In genomic region chr11:77491123-77491501, GRCm38 (mm10) we compare ENCODE assay signal across 7 mouse cellular contexts. TPM values are rescaled to one million over a fixed set of nuclear protein-coding genes. Genes with fewer than 3 reads are reported as not detected.
DNase-seq lines count a peak whose midpoint lies in the region; ATAC-seq lines count a peak whose summit lies in the region.

No protein-coding gene starts in this region.

- peak overlapping the region; percentile 98 for H3K4me3 ChIP-seq in intestine, embryonic 16.5 days (ENCODE audit: low read length)
- H3K4me3 ChIP-seq in limb, embryonic 11.5 days (ENCODE audit: low read depth, low read length) = peak overlapping the region; percentile 88
- H3K4me3 ChIP-seq in midbrain, embryonic 13.5 days (replicated peaks) = peak overlapping the region; percentile 97

- peak overlapping the region; percentile 64 for H3K9ac ChIP-seq in intestine, embryonic 16.5 days (ENCODE audit: low read depth, low read length)
- H3K9ac ChIP-seq in limb, embryonic 11.5 days (ENCODE audit: low read length) = no peak overlapping the region
- H3K9ac ChIP-seq in midbrain, embryonic 13.5 days (replicated peaks) = peak overlapping the region; percentile 97; the same call in 1 of the 2 replicates

- ATAC-seq in intestine, embryonic 16.5 days = peak; percentile 60
- ATAC-seq in limb, embryonic 11.5 days (ENCODE audit: insufficient number of reproducible peaks, low FRiP score, low TSS enrichment, low read depth) = peak; percentile 74
- peak; percentile 71 for ATAC-seq in midbrain, embryonic 13.5 days

- H3K27me3 ChIP-seq in intestine, embryonic 16.5 days (replicated peaks; ENCODE audit: control insufficient read depth, insufficient read depth, low read length) = no peaks in the 10 kb centered on the region
- H3K27me3 ChIP-seq in limb, embryonic 11.5 days (ENCODE audit: control insufficient read depth, insufficient read depth, low read length) = no peaks in the 10 kb centered on the region
- no peaks in the 10 kb centered on the region for H3K27me3 ChIP-seq in midbrain, embryonic 13.5 days

- no peaks in the 10 kb centered on the region for H3K36me3 ChIP-seq in intestine, embryonic 16.5 days (ENCODE audit: control insufficient read depth, insufficient read depth, low read length)
- H3K36me3 ChIP-seq in limb, embryonic 11.5 days (ENCODE audit: control insufficient read depth, insufficient read depth, low read length) = no peaks in the 10 kb centered on the region
- H3K36me3 ChIP-seq in midbrain, embryonic 13.5 days = no peaks in the 10 kb centered on the region

- H3K4me1 ChIP-seq in intestine, embryonic 16.5 days (ENCODE audit: control insufficient read depth, insufficient read depth, low read length) = peaks cover 59% of the 10 kb centered on the region
- H3K4me1 ChIP-seq in limb, embryonic 11.5 days (ENCODE audit: control insufficient read depth, insufficient read depth, low read length) = peaks cover 46% of the 10 kb centered on the region
- H3K4me1 ChIP-seq in midbrain, embryonic 13.5 days (replicated peaks) = peaks cover 79% of the 10 kb centered on the region

- H3K27ac ChIP-seq in intestine, embryonic 16.5 days (ENCODE audit: low read length) = peak overlapping the region; percentile 92
- peak overlapping the region; percentile 89 for H3K27ac ChIP-seq in limb, embryonic 11.5 days (replicated peaks; ENCODE audit: low read depth, low read length)
- H3K27ac ChIP-seq in midbrain, embryonic 13.5 days = peak overlapping the region; percentile 89

- peak; percentile 87 to 92 for DNase-seq in adrenal gland, adult 18-20 months (ENCODE audit: low spot score in 2 of 2)
- DNase-seq in embryo, embryonic 9.5 days (ENCODE audit: extremely low spot score) = peak; percentile 98
- DNase-seq in gastrocnemius, postnatal 4 days (ENCODE audit: low spot score in 2 of 2) = peak; percentile 86 to 92
- peak; percentile 100 for DNase-seq in limb, embryonic 11.5 days (ENCODE audit: low spot score)
- DNase-seq in spleen, adult 12 weeks (ENCODE audit: low spot score) = peak; percentile 73

- peak overlapping the region; percentile 93 for H3K4me2 ChIP-seq in intestine, embryonic 16.5 days (ENCODE audit: low read depth, low read length)
- H3K4me2 ChIP-seq in limb, embryonic 11.5 days (ENCODE audit: low read depth, severe bottlenecking) = peak overlapping the region; percentile 96
- H3K4me2 ChIP-seq in midbrain, embryonic 13.5 days (replicated peaks) = peak overlapping the region; percentile 98

- 0% methylated on average over 13 of the region's 13 CpGs for WGBS in intestine, embryonic 16.5 days
- WGBS in limb, embryonic 11.5 days = 1% methylated on average over 13 of the region's 13 CpGs
- under 1% methylated on average over 13 of the region's 13 CpGs for WGBS in midbrain, embryonic 13.5 days

- no peaks in the 10 kb centered on the region for H3K9me3 ChIP-seq in intestine, embryonic 16.5 days (ENCODE audit: control insufficient read depth, low read length)
- no peaks in the 10 kb centered on the region for H3K9me3 ChIP-seq in limb, embryonic 11.5 days (ENCODE audit: control insufficient read depth, low read length)
- H3K9me3 ChIP-seq in midbrain, embryonic 13.5 days = no peaks in the 10 kb centered on the region

RNA-seq across cellular contexts. Expression of gene Ankrd13b, which starts 1.6 kb away (rescaled TPM):
- total RNA-seq in adrenal gland, adult 18-20 months (2021) = 1 to 10 TPM; 7.9 to 8.3 TPM
- total RNA-seq in gastrocnemius, postnatal 4 days (2021) = 10 to 100 TPM; 13.0 to 13.8 TPM
- polyA plus RNA-seq in intestine, embryonic 16.5 days (2015; fragmentation: Nextera tagmentation; extraction: Ambion mirVana) = 1.6 and 1.7 TPM in 2 replicates
- polyA plus RNA-seq in limb, embryonic 11.5 days (2014; fragmentation: Nextera tagmentation; extraction: Ambion mirVana) = 12.8 and 13.3 TPM in 2 replicates
- 20.8 and 27.6 TPM in 2 replicates for polyA plus RNA-seq in midbrain, embryonic 13.5 days (2015; fragmentation: Nextera tagmentation; extraction: Ambion mirVana)

RNA-seq across cellular contexts. Expression of gene Git1, which starts 2.2 kb away (rescaled TPM):
- 10 to 100 TPM; 47.7 to 49.2 TPM for total RNA-seq in adrenal gland, adult 18-20 months (2021)
- total RNA-seq in gastrocnemius, postnatal 4 days (2021) = 10 to 100 TPM; 48.5 to 52.9 TPM
- polyA plus RNA-seq in intestine, embryonic 16.5 days (2015; fragmentation: Nextera tagmentation; extraction: Ambion mirVana) = 12.2 and 12.8 TPM in 2 replicates
- 16.4 and 17.0 TPM in 2 replicates for polyA plus RNA-seq in limb, embryonic 11.5 days (2014; fragmentation: Nextera tagmentation; extraction: Ambion mirVana)
- polyA plus RNA-seq in midbrain, embryonic 13.5 days (2015; fragmentation: Nextera tagmentation; extraction: Ambion mirVana) = 13.6 and 14.9 TPM in 2 replicates

RNA-seq across cellular contexts. Expression of gene Abhd15, which starts 23.8 kb away (rescaled TPM):
- 10 to 100 TPM; 16.7 to 27.6 TPM for total RNA-seq in adrenal gland, adult 18-20 months (2021)
- total RNA-seq in gastrocnemius, postnatal 4 days (2021) = 1 to 10 TPM; 1.2 to 2.5 TPM
- polyA plus RNA-seq in intestine, embryonic 16.5 days (2015; fragmentation: Nextera tagmentation; extraction: Ambion mirVana) = 4.0 and 4.7 TPM in 2 replicates
- polyA plus RNA-seq in limb, embryonic 11.5 days (2014; fragmentation: Nextera tagmentation; extraction: Ambion mirVana) = 0.71 and 1.3 TPM in 2 replicates
- 2.4 and 2.6 TPM in 2 replicates for polyA plus RNA-seq in midbrain, embryonic 13.5 days (2015; fragmentation: Nextera tagmentation; extraction: Ambion mirVana)

RNA-seq across cellular contexts. Expression of gene Trp53i13, which starts 24.7 kb away (rescaled TPM):
- total RNA-seq in adrenal gland, adult 18-20 months (2021) = 10 to 100 TPM; 11.0 to 12.9 TPM
- total RNA-seq in gastrocnemius, postnatal 4 days (2021) = 10 to 100 TPM; 14.8 to 15.0 TPM
- 24.1 and 24.3 TPM in 2 replicates for polyA plus RNA-seq in intestine, embryonic 16.5 days (2015; fragmentation: Nextera tagmentation; extraction: Ambion mirVana)
- polyA plus RNA-seq in limb, embryonic 11.5 days (2014; fragmentation: Nextera tagmentation; extraction: Ambion mirVana) = 42.2 and 43.4 TPM in 2 replicates
- polyA plus RNA-seq in midbrain, embryonic 13.5 days (2015; fragmentation: Nextera tagmentation; extraction: Ambion mirVana) = 16.2 and 16.3 TPM in 2 replicates

RNA-seq across cellular contexts. Expression of gene Gm10392, which starts 27.9 kb away (rescaled TPM):
- total RNA-seq in adrenal gland, adult 18-20 months (2021) = not detected
- not detected for total RNA-seq in gastrocnemius, postnatal 4 days (2021)
- polyA plus RNA-seq in intestine, embryonic 16.5 days (2015; fragmentation: Nextera tagmentation; extraction: Ambion mirVana) = 0.10 and 0.12 TPM in 2 replicates
- polyA plus RNA-seq in limb, embryonic 11.5 days (2014; fragmentation: Nextera tagmentation; extraction: Ambion mirVana) = 0.17 TPM in 1 of 2 replicates, not detected in the other
- 0.12 and 0.14 TPM in 2 replicates for polyA plus RNA-seq in midbrain, embryonic 13.5 days (2015; fragmentation: Nextera tagmentation; extraction: Ambion mirVana)

Comparison
In these comparisons a context has a peak if more than half of its experiments do, and no peak if none do; other contexts are left out.
1. Peak in every context shown above with its lines: DNase-seq, ATAC-seq, H3K4me3 ChIP-seq and H3K27ac ChIP-seq.